Mouse (Mus musculus) thymus, postnatal 10 days (tissue): Measurements from ENCODE around the gene Grpel1.

Source experiments
- DNase-seq, 2 experiments: peaks; one replicate each; pipeline ENCODE4 v3.0.0; 2021; ENCODE audit warnings: low spot score in 2 of 2

Grpel1 gene

DNA sequence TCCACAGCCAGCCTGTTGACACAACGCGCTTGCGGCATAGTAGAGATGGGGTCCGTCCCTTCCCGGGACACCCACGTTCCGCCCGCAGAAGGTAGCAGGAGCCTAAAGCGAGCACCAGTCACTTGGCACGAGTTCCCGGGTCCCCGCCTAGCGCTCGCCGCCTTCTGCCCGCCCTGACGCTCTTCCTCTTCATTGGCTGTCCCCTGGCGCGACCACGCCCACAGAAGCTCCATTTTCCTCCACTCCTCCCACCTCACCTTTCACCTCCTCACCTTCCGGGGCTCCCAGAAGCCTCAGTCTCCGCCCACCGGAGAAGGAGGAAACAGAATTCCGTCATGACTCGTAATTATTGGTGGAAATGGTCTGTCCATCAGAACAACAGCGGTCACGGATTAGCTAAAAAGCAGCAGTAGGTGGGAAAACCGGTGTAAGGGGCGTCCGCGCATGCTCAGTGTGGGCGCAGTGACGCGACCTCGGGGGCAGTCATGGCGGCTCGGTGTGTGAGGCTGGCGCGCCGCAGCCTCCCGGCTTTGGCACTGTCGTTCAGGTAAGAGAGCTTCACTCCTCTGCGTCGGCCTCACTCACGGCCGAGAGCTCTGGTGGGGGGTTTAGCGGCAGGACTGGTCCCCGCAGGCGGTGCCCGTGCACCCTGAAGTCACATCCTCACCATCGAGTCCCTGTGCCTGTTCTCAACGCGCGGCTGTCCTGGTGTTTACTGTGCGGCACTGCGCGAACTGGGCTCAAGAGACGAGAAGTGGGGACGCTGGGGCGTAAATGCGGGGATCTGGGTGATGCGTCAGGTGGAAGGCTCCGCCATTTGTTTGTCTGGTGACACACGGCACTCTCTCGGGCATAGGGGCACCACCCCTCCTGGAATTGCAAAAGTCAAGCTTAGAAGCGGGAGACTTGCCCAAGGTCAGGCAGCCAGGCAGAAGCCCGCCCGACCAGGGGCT lies at the start of gene Grpel1:
TSS of gene Grpel1 (plus strand) at position 290 of the 953 bp plus-strand sequence.
- DNase-seq, result peak; percentile 96 to 98

DNA sequence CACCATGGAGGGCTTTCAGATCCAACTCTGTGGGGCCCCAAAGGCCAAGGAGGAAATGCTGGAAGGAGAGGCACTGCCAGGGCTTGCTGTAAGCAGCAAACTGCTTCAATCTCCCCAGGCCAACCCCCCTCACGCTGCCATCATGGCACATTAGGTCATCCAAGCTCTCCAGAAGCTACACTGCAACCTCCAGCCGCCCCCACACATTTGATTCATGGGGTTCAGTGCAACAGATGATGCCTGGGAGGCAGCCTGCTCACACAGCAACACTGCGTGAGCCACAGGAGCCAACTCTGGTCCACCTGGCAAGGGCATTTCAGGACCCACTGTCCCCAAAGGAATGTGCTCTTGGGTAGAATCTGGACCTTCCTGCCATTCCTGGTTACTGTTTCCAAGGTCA lies 44.9 kb upstream of the Grpel1 start:
- DNase-seq, result no peak

DNA sequence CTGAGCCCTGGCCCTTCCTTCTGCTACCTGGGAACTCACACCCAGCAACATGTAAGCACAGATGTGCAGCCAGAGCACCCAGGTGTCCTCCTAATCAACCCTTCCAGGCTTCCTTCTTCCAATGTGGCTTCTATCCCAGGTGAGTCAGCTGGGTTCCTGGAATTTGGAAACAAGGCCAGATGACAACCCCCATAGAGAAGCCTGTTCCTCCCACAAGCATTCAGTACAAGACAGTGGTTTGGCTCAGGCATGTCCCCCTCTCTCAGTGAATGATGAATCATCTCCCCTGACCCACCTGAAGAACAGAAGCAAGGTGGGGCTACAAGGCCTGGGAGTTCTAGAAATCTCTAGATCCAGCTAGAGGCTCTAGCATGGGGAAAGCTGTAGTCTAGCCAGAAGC lies 42.1 kb upstream of the Grpel1 start:
- no peak for DNase-seq

DNA sequence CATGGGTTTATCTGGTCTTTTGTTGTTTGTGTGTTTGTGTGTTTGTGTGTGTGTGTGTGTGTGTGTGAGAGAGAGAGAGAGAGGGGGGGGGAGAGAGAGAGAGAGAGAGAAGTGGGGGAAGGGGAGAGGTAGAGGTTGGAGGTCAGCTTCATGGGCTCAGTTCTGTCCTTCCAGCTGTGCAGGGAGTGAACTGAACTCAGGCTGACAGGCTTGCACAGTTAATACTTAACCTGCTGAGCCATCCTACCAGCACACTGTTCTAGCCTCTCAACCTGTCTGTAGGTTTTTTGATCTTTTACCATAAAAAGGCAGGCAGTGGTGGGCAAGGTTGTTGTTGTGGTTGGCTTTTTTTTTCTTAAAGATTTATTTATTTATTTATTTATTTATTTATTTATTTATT lies 40.1 kb upstream of the Grpel1 start:
- DNase-seq, result no peak

DNA sequence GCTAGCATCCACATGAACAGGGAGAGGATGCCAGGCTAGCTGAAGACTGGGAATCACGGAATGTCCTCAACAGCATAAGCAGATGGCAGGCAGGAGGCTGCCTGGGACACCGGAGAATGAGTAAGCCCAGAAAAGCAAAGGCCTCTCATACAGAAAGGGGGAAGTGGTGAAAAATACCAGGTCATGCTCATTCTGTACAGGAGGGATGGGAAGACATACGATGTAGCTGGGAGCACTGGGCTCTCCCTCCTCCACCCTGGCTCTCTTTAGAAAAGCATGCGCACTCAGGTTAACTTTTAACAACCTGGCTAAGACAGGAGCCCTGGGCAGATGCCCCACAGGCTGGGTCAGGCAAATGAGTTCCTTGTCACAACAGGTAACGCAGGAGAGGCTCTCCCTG lies 38.4 kb upstream of the Grpel1 start:
- DNase-seq, result no peak

DNA sequence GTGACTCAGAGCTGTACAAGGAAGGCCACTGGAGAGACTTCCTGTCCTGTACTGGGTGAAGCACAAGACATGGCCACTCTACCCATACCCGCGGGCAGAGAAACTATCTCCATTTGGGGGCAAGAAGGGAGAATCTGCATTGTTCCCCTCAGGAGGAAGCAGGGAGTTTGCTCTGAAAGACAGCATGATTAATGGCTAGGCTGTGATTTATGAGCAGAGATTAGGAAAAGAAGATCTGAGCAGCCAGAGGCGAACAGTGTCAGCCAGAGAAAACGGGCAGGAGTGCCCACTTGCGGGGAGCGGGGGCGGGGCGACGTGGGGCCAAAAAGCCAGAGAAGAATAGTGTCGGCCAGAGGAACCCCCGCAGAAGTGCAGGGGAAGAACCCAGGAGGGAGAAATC lies 37.0 kb upstream of the Grpel1 start:
- DNase-seq, result no peak

DNA sequence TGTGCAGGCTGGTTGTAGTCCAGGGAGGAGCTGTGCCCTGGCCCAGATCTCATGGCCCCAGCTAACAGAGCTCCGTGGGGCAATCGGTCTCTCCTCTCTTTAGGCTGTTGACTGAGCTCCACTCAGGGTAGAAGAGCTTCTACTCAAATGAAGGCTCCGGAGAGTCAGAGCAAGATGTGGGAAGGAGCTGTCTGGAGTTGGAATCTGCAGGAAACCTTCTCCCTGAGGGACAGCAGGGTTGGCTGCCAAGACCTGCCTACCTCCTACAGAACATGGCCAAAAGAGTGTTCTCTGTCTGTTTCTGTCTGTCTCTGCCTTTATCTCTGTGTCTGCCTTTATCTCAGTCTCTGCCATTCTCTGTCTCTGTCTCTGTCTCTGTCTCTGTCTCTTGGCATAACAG lies 35.2 kb upstream of the Grpel1 start:
- no peak for DNase-seq

DNA sequence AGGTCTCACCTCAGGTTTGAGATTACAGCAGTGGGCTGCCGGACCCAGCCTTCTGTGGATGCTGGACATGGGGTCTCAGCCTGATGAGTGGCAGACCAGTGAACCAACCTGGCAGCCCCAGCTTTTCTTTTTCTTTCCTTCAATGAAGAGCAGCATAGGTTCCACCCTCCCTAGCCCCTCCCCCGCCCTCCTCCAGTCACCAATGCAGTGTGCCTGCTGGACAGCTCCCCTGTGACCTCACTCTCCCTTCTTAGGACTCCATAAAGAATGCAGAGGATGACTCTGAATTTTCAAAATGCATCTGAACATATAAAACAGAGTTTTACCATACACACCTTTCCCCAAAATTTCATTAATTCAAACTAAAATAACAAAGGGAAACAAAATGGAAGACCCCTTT lies 33.1 kb upstream of the Grpel1 start:
- DNase-seq, result no peak

DNA sequence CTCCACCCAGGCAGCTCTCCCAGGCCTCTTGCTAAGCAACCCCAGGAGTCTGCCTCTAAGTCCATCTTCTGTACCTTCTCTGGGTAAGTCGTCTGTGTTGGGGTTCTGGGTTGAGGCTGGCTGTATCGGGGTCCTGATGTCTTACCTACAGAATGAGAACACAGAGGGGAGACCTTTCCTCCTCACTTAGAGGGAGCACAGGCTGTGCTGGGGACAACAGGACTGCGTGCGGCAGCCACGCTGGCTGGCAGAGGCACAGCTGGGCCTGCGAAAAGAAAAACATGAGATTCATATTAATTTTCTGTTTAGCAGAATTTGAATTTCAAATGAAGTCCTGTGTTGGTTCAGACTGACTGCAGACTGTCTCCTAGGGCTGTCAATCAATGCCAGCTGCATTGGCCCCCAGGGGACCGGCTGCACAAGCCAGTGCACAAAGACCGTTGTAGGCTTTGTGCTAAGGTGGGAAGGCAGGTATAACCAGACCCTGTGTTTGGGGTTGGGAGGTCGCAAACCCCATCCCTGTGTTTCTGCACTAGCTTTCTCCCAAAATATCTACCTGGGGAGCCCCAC lies 30.3 kb upstream of the Grpel1 start:
- no peak for DNase-seq

DNA sequence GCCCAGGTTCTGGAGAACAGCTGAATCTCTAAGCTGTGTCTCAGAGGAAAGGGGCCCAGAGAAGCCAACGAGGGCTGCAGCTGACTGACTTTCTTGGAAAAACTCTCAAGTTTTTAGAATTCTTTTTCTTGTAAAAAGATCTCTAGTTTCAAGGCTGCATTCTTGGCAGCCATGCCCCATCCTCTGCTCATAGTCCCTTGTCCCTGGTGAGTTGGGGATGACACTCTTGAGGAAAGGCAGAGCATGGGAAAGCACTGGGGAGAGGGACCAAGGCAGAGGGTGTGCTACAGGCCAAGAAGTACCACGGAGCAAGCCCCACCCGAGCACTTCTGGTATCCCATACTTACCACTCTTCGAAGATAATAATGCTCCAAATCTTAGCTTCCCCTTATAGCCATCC lies 27.9 kb upstream of the Grpel1 start:
- DNase-seq, result no peak

DNA sequence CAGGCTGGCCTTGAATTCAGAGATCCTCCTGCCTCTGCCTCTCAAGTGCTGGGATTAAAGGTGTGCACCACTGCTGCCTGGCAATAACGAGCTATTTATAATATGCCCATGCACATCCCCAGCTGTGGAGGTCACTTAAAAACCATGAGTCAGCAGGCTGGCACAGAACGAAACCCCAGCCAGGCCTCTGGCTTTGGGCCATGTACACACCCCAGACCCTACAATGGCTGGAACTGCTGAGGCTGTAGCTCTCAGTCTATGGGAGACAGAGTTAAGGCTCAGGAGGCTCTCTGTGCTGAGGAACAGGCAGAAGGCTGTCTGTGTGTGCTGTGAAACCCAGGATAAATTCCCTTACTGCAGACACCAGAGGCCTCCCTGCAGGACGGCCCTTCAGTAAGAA lies 24.1 kb upstream of the Grpel1 start:
- DNase-seq, result no peak

DNA sequence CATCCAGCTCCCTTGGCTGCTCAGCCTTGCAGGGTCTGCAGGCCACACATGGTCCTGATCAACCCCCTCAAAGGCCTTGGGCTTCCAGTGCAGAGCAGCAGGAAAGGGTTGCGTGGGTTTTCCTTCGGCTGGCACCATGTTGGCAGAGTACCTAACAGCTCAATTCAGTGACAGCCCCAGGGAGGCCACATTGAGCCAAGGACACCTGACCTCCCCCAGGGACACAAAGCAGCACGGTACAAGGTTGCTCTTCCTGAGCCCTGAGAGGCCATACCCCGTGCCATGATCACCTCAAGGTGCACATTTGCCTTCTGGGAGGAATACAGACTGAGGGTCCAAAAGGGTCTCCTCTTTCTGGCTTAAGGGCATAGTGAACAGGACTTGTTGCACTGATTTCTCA lies 20.2 kb upstream of the Grpel1 start:
- no peak for DNase-seq

DNA sequence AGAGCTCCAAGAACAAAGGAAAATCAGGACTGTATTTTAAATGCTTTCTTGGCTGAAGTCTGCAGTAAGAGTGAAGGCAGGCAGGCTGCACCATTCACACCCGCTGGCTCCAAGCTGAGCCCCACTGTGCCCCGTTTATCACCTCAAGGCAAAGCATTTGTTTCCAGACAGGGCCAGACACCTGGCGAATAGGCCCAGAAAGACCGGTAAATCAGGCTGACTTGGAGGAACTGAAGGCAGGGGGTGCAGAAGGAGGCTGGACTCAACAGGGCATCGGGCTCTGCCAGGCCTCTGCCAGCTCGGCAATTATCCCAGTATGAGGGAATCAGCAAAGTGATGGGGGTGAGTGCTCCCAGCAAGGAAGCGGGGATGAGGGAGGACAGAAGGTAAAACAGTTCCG lies 19.8 kb upstream of the Grpel1 start:
- peak in 1 of 2 experiments; percentile 35 for DNase-seq

DNA sequence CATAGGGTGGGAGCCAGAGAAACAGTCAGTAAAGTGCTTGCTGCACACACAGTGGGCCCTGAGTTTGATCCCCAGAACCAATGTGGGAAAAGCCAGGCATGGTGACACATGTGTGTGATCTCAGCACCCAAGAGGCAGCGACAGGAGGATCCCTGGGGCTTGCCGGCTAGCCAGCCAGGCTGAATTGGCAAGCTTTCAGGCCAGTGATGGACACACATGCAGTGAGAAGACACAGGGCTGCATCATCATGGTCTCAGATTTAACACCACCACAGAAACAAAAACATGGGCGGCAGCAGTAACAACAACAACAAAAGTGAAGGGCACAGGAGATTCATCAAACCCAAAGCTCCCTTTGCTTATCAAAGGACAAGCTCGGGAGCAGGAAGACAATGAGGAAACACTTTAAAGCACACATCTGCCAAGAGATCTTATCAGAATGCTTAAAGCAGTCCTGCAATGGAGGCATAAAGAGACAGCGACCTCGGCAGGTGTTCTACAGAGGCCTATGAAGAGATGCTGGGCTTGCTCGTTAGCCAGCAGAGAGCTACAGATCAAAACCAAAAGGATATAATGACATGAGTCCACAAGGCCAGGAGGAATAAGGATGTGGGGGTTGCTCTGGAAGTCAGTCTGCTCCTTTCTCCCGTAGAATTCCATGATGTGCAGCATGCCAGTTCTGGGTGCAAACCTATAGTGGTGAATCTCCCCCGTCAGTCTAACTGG lies 18.5 kb upstream of the Grpel1 start:
- DNase-seq, result peak; percentile 33 to 37

DNA sequence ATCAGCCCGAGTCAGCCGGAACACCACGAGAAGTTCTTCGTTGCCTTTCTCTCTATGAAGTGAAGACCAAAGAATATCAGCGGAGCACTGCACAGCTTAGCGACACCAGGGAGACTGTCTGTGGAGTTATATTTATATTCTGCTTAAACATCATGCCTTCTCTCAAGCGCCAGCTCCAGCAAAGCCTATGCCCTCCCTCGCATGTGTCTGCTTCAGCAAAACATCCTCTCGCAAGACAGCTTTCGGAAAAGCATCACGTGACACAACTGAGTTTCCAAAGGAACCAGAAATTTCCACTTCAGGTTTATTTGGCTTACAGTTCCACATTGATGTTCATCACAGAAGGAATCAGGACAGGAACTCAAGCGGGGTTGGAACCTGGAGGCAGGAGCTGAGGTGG lies 16.9 kb upstream of the Grpel1 start:
- DNase-seq, result no peak

DNA sequence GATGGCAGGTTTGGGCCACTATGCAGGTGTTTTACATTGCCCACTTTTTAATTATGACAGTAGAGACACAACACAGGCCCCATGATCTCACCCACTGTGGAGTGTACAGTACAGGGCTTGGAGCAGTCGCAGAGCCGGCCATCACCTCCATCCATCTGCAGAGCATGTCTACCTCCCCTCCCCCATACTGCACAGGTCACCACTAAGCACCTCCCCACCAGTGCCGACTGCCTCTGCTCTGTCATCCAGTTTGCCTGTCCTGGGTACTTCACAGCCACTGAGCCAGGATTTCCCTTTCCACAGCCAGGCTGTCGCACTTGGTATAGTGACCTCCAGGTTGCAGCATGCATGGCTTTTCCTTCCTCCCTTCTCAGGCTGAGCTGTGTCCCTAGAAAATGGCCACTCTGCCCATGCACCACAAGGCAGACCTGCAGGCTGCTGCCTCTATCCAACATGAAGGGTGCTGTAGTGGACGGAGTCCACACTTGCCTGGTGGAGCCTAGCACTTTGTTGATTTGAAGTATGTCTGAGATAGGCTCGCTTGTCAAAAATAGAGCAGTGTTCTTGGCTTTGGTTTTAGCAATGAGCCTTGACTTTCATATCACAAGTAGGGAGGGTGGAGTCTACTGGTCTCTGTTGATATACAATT lies 15.0 kb upstream of the Grpel1 start:
- DNase-seq, result no peak

DNA sequence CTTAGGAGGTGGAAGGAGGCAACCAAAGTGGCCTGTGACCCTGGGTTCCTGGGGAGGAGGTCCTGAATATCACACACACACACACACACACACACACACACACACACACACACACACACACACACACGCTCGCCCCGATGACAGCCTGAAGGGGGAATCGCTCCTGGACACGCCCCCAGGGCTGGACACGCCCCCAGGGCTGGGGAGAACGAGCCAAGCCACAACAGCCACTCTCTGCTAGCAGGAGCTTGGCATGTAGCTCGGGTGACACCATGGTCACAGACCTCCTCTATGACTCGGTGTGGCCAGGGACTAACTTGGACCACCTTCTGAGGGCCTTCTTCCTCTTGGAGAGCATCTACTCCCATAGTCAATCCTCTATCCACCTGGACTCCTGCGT lies 13.7 kb upstream of the Grpel1 start:
- no peak for DNase-seq

DNA sequence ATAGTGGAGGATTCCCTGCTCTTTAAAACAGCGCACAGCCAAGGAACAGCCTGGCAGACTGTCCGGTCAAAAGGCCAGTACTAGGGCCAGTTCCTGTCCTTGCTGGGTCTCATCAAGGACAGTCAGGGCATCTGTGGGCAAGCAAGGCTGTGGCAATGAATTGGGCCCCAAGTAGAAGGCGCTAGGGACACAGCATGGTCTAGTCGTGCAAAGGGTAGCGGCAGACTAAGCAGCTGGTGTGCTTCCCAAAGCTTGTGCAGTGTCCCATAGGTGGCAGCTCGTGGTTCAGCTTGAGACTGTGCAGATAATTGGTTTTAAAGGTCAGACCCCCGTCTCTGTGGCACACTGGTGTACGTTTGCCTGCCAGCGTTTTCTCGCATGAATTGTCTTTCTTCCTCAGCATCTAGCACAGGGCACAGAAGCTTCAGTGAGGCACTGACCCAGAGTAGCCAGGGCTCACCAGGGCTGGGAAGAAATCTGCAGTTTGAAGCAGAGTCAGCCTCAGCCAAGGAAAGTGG lies 12.9 kb upstream of the Grpel1 start:
- no peak for DNase-seq

DNA sequence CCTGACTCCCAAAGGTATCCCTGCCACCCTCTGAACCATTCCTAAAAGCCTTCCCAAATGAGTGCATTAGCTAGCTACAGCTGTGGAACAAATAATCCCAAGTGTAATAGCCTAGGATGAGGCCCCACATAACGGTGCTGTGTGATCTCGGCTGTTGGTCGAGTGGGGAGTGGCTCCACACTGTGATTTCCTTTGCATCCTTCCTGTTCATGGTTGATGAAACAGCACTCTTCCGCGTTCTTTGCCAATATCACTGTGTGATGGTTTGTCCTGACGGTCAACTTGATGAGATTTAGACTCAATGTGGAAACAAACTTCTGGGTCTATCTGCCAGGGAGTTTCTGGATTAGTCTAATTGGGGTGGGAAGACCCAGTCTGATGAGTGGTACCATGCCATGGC lies 12.0 kb upstream of the Grpel1 start:
- DNase-seq, result no peak

DNA sequence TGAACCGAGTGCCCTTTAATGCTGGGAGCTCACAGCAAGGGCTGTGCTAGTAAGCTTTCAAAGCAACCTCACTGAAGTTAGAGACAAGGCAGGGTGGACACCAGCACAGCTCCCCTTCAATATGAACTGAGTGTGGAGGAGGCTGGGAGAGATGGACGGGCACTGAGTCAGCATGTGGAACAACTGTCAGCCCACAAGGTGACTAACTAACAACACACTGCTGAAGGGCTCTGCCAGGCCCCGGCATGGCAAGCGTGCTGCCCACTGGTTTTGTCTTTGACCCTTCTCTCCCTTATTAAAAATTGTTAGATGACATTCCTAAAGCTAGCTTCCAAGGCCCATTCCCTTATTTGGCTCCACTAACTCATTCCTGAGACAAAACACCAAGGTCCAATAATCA lies 7.1 kb upstream of the Grpel1 start:
- DNase-seq, result no peak

DNA sequence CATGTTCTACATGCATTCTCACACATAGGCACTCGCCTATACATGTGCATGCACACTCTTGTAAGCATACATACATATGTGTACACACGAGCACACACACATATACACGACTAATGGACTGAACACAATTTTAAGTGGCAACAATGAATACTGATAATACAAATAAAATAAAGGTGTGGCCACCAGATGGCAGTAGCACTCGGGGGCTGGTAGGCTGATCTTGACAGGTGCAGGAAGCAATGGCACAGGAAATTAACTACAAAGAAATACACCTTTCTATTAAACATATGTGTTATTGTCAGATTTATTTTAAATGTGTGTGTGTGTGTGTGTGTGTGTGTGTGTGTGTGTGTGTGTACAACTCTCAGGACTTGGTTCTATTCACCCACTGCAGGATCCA lies 5.9 kb upstream of the Grpel1 start:
- DNase-seq, result peak; percentile 46 to 78

DNA sequence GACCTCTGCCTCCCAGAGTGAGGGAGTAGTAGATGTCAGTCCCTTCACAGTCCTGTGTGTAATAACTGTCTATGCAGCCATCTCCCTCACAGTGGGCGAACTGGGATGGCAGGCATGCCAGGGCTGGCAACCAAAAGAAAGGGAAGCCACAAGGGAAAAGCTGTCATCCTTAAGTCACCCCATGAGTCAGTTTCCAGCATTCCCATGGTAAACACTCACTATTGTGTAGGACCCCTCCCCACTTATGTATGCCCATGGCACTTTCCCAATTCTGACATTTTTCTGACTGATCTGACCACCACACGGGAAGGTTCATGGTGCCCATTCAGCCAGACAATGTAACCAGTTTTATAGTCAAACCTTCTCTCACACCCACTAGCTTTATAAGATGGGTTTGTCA lies 4.1 kb upstream of the Grpel1 start:
- no peak for DNase-seq
